Mouse (Mus musculus): ENCODE data around the gene Gm17783.
"Not testable (repeated sequence)": the region's sequence is repeated elsewhere in the genome, so short reads cannot be mapped to it uniquely, and the experiment has no call there.

Gene Gm17783

GRCm38 (mm10) chr16:45531950-45532349 is at the start of gene Gm17783:
TSS of gene Gm17783 (minus strand) at chr16:45532050.
- DNase-seq (ENCODE audit: low read depth, low spot score), result no peak

- DNase-seq (ENCODE audit: low read depth, low spot score), result no peak
Measured at GRCm38 (mm10) chr16:45579883-45580282, 48.0 kb upstream of the Gm17783 start.

GRCm38 (mm10) chr16:45572307-45572706 is 40.5 kb upstream of the Gm17783 start:
- DNase-seq (ENCODE audit: low read depth, low spot score), result no peak

GRCm38 (mm10) chr16:45561747-45562146 is 29.9 kb upstream of the Gm17783 start:
- DNase-seq (ENCODE audit: low read depth, low spot score), result no peak

GRCm38 (mm10) chr16:45551579-45551978 is 19.7 kb upstream of the Gm17783 start:
- DNase-seq (ENCODE audit: low read depth, low spot score), result no peak

- DNase-seq (ENCODE audit: low read depth, low spot score), result no peak
Measured at GRCm38 (mm10) chr16:45547982-45548381, 16.1 kb upstream of the Gm17783 start.

GRCm38 (mm10) chr16:45544341-45544740 is 12.5 kb upstream of the Gm17783 start:
- no peak for DNase-seq (ENCODE audit: low read depth, low spot score)

GRCm38 (mm10) chr16:45542108-45542507 is 10.3 kb upstream of the Gm17783 start:
- no peak for DNase-seq (ENCODE audit: low read depth, low spot score)

- DNase-seq (ENCODE audit: low read depth, low spot score), result not testable (repeated sequence)
Measured at GRCm38 (mm10) chr16:45538342-45538741, 6.5 kb upstream of the Gm17783 start.

GRCm38 (mm10) chr16:45535009-45535408 is 3.2 kb upstream of the Gm17783 start, which contains the start of gene Slc9c1:
TSS of gene Slc9c1 (plus strand) at chr16:45535309.
- no peak for DNase-seq (ENCODE audit: low read depth, low spot score)

GRCm38 (mm10) chr16:45525551-45525950 is 6.3 kb downstream of the Gm17783 start:
- no peak for DNase-seq (ENCODE audit: low read depth, low spot score)

GRCm38 (mm10) chr16:45495326-45495725 is 36.5 kb downstream of the Gm17783 start:
- DNase-seq (ENCODE audit: low read depth, low spot score), result no peak

- no peak for DNase-seq (ENCODE audit: low read depth, low spot score)
Measured at GRCm38 (mm10) chr16:45492927-45493326, 38.9 kb downstream of the Gm17783 start, which contains the start of gene Gm609. TSS of gene Gm609 (minus strand) at chr16:45492969.

- DNase-seq (ENCODE audit: low read depth, low spot score), result no peak
Measured at GRCm38 (mm10) chr16:45476991-45477390, 54.9 kb downstream of the Gm17783 start.

- not testable (repeated sequence) for DNase-seq (ENCODE audit: low read depth, low spot score)
Measured at GRCm38 (mm10) chr16:45471836-45472235, 60.0 kb downstream of the Gm17783 start.
